Mouse (Mus musculus): ENCODE measurements around the gene Bpifb2.

Gene Bpifb2

DNA sequence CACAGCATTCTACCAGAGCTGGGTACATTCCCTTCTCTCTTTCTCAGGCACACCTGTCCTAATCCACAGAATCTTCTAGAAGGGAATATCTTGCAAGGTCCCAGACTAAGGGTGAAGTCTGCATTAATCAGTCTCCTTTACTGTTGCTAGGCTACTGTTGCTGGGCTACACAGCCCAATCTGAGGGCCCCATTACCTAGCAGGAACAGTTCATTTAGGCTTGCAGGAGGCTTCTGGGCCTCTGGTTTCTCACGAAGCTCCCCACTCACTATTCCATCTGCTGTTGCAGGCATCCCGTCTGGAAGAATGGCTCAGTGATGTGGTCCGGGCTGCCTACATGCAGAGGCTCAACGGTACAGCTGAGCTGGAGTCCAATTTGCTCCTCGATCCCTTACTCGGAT is 56.3 kb downstream of the Bpifb2 start:
- DNase-seq (ENCODE audit: low spot score in 2 of 2) = no peak

DNA sequence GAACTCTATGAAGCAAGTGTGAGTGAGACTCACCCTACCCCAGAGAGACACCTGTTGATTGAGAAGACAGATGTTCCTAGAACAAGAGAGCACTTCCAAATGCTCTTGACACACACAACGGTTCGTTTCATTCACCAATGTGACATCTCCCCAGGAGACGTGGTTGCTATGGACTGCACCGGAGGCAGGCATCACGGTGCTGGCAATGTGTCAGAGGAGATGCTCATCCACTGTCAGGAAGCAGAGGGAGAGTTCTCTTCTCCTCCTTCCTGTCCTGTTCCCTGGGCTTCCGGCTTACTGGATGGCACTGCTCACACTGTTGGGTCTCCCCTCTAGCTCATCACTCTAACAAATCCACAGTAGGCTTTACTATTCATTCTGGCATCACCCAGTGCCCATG is 58.5 kb downstream of the Bpifb2 start:
- no peak for DNase-seq (ENCODE audit: low spot score in 2 of 2)

DNA sequence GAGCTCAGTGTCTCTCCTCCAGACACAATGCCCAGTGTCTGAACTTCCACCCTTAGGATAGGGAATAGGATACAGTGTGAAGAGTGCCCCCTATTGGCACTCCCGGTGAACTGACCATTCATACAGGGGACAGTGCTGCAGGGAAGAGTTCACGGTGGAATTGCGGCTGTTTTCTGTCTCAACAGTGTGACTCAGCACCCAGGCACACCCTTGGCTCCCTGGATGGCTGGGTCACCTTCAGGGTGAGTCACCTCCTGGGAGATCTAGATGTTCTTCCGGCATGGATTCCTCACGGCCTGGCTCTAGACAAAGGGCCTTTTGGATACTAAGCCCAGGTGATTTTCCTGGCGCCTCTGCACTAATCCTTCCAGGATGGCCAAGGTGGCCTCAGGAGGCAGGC is 60.5 kb downstream of the Bpifb2 start:
- DNase-seq (ENCODE audit: low spot score in 2 of 2) = no peak

DNA sequence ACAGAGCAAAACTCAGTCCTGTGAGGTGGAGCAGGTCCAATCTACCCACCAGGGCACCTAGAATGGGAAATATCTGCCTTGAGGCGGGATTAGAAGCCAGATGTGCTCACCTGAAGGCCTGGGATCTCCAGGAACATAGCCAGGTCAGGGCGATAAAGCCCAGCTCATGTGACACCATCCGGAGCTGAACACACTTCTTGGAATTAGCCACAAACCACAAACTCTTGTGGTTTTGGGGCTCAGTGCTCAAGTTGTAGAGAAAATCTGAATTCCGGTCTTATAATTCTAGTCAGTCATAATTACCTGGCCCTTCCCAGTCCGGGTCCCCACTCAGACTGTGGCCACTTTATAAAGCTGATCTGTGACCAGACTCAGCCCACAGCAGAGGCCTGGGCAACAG is 63.0 kb downstream of the Bpifb2 start, which contains the start of gene Bpifb4:
Gene Bpifb4 (plus strand): TSS at position 370 of the 400 bp plus-strand sequence.
- DNase-seq (ENCODE audit: low spot score in 2 of 2) = no peak

DNA sequence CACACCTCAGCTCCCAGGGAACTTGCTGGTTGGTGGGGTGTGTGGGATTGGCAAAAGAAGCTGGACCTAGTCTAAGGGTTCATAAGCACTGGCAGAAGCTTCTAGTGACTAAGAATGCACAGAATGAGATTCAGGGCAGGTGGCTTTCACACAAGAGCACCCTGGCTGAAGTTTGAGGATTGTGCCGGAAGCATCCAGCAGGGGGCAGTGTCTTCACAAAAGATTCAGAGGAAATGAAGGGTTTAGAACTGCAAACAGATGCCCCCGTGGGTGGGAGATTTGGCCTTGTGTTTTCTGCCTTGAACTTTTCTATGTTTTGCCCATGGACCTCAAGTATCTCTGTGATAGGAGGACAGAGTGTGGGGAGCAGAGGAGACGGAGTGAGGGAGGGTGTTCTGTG is 68.7 kb downstream of the Bpifb2 start:
- peak in 1 of 2 experiments; percentile 17 for DNase-seq (ENCODE audit: low spot score in 2 of 2)

DNA sequence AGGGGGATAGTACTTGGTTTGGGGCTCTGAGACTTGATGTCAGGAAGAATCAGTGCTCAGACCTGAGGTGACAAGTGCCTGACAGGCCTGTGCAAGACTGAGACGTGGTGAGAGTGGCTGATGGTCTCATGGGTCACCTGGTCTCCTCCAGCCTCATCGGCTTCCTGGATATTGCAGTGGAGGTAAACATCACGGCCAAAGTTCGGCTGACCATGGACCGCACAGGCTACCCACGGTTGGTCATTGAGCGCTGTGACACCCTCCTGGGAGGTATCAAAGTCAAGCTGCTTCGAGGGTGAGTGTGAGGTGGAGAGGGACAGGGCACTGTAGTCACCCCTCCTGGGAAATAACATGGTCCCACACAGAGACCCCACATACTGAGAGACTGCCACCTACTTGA is 69.7 kb downstream of the Bpifb2 start:
- DNase-seq (ENCODE audit: low spot score in 2 of 2) = no peak

All from spleen, postnatal 14 days (tissue).